Mouse (Mus musculus) 3134 (cell line): ENCODE data around the gene Gm37240.

Source experiments
- DNase-seq: peaks from one replicate; pipeline ENCODE4 v3.0.0-alpha.2; 2011; ENCODE audit warnings: low spot score; ENCODE audit not compliant: insufficient read length; ENCODE audit errors: extremely low read depth

Gm37240 gene

DNA sequence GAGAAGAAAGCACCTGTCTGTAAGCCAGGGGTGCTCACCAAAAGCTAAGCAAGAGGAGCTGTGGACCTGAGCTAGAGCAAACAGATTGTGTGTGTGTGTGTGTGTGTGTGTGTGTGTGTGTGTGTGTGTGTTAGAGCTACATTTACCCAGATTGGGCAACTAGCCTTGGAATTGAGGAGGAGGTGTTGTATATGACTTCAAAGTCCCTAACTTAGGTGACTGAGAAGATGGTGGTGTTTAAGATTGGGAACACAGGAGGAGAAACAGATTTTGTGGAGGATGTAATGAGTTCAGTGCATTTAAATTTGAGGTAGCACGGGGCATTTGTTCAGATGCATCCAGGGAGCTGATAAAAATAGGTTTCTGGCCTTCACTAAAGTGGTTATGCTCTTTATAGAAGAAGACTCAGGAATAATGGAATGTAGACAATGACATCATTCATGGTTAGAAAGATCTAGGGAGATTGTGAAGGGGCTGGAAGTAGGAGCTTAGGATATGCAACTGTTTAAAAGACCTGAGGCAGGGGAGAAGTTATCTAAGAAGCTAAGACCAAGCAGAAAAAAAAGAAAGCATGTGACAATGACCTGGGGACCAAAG is 365.9 kb downstream of the Gm37240 start:
- no peak for DNase-seq

DNA sequence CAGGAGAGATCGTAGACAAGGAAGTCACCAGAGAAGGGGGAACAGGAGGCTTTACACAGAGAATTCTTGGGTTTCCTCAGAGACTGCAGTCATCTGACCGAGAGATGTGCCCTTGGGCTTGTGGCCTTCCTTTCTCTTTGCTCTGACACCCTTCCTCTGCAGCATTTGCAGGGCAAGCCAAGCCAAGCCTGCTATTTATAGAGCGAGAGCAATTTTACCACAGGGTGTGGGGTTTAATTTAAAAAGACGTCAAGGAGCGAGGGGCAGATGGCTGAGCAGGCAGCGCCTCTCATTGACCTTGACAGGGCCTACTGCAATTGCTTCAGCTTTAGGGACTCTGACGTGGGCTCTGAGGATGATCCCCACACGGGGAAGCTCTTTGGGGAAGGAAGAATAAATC is 368.6 kb downstream of the Gm37240 start:
- DNase-seq: no peak

DNA sequence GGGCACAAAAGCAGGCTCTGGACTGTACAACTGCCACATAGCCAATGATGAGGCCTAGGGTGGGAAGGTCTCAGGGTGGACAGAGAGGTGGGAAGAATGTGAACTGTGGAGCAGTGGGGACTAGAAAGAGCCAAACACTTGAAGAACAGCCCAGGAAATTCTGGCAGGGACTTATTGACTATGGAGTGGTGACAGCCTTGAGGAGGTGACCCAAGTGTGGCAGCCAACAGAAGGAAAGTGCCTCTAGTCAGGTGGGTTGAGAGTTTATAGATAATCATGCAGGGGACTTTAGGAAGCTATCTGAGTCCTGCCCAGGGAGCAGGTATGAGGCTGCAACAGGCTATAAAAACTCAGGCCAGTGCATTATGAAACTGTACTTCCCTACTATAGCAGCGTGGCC is 369.2 kb downstream of the Gm37240 start:
- DNase-seq: no peak

DNA sequence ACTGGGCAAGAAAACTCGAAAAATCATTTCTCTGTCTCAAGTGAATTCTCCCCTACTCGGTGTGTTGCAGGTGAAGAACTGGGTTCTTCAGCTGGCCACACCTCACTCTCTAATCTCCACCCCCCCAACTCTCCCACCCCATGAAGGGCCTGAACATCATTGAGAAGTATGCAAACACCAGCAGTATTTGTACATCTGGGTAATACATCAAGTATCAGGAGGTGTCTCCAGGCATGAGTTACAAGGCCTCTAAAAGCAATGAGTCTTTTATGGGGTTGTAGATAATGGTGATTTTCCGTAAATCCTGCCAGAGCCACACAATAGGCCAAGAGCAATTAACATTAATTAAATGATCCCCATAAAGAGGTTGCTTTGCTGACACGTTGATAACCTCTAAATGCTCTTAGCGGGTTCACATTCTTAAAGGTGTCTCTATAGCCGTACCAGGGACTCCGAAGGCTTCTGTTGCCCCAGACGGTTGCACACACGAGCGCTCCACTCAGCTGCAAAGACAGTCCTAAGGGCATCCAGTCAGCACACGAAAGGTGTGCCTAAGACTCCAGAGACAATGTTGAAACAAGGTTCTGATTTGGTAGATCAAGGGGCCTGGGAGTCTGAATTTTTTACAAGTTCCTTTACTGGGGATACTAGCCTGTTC is 370.4 kb downstream of the Gm37240 start:
- DNase-seq: no peak

DNA sequence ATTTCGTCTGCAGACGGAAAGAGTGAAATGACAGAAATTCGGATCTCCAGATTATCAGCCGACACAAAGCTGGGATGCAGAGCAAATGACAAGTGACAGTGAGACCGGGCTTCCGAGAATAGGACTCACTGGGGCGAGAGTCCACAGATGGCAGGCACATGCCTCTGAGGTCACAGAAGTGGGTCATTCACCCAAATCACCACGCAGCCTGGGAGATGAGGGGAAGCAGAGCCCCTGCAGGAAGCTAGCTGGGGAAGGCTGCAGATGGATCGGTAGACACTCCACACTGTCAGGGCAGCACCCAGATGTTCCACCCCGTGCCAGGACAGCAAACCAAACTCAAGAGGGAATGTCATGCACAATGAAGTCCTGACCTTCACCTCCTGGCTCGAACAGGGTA is 372.6 kb downstream of the Gm37240 start:
- DNase-seq: no peak

DNA sequence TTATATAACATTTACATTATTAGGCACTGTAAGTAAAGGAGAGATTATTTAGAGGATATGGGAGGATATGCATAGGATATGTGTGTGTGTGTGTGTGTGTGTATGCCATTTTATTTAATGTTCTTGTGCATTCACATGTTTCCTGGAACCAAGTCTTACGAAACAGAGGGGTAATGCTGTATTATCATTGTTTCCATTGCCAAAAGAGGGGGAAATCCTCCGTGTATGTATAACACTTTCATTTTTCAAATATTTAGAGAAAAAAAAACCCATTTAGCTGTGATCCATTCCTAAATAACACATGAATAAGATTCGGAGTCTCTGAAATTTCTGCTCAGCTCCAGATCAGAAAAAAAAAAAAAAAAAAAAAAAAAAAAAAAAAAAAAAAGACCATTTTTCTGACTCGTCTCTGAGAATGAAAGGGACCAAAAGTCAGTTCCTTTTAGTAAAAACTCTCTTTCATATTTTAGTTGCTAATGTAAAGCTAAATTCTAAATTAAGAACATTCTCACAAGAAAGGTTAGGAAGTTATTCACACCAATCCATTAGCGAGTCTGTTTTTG is 378.5 kb downstream of the Gm37240 start:
- DNase-seq: no peak

DNA sequence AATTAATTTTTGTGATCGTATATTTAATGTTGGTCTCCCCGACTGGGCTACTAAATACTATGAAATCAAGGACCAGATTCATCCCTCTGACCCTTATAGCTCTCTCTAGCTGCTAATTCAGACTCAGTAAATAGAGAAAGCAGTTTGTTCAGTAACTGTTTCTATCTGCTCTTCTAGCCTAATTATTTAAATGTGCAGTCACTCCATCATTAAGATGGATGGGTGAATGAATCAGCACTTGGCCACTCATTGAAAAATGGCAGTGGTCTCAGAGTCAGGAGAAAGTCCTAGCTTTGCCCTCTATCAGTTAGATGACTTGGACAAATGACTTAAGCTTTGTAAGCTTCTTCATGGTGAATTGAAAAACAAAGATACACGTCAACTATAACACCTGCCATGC is 387.2 kb downstream of the Gm37240 start:
- DNase-seq: no peak

DNA sequence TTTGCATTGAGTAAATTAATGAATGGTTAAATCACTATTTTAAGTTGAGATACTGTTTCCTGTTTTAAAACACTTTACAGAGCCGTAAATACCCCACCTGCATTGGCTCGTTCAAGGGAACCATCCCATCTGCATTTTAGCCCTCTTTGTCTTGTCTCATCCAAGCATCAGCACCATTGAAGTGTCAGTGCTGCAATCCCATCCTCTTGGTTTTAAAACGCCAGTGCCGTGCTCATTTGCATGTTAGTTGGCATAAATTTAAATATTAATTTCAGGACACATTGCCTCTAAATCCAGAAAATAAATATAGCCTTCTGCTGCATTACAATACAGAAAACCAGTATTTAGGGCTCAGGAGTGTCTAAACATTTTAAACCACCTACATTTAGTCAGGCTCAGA is 391.2 kb downstream of the Gm37240 start:
- no peak for DNase-seq

DNA sequence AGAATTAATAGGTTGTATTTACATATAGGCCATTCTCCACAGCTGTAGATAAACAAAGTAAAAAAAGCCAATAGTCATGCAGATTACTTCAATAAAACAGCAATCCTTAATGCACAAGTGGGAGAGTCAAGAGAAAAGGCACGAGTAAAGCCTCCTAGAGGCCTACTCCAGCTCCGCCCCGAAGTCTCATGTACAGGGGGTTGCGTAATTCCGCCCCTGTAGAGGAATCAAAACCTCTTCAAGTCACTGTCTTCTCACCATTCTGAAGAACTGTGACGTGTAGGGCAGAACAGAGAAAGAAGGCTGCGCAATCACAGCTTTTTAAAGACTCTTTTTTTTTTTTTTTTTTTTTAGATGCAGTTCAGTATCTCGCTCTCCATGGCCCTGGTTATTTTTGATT is 393.5 kb downstream of the Gm37240 start:
- no peak for DNase-seq

DNA sequence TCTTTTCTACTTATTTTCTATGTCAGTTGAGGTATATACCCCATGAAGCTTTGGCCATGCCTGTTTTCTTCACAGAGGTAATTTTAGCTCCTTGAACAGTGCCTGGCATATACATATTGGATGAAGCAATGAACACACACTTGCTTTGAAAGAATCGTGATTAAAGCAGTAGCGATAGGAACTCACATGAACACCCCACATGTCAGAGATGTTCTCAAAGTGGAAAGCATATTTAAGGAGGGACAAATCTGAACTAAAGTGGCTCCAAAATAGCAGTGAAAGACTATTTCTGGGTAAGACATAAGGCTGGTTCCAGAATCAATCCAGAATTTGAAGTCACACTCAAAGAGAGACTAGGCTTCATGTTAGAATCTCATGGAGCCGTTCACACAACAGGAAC is 397.1 kb downstream of the Gm37240 start:
- no peak for DNase-seq

DNA sequence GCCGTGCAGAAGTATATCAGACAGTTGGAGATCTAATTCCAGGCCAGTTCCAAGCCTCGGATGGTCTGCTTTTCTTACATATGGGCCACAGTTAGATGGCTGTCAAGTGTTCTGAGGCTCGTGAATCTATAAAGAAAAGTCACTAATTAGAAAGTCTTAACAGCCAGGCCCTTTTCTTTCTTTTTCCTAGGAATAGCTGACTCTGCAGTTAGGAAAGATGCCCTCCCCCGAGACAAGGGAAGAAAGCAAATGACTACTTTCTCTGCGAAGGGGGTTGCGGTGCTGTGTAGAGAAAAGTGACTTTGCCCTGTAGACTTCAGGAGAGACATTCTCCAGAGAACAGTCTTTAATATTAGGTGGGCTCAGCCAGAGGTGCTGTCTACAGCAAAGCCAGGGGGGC is 399.9 kb downstream of the Gm37240 start:
- DNase-seq: no peak

DNA sequence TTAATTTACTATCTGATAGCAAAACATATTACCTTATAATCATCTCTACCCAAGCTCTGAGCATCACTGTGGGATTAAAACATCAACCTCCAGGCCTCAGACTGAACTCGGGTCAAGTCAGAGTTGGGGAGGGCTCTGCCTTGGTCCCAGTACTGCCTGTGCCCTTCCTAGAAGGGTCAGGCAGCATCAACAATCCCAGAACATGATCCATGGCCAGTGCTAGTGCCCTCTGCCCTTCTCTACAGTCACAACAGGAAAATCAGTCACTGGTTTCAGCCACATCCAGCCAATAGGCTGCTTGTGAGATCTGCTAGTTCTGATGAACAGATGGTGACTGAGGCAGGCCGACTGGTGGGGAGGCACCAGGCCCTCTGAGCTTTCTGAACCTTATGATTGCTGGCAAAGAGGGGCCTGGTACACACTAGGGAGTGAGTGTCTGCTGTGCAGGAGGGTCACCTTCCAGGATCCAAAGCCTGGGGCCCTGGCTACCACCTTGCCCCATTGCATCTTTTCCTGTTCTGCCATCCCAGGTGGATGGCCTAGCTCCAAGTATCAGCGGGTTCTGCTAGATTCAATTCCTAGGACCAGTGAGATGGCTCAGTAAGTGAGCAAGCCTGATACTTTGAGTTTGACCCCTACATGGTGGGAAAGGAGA is 401.7 kb downstream of the Gm37240 start:
- no peak for DNase-seq

DNA sequence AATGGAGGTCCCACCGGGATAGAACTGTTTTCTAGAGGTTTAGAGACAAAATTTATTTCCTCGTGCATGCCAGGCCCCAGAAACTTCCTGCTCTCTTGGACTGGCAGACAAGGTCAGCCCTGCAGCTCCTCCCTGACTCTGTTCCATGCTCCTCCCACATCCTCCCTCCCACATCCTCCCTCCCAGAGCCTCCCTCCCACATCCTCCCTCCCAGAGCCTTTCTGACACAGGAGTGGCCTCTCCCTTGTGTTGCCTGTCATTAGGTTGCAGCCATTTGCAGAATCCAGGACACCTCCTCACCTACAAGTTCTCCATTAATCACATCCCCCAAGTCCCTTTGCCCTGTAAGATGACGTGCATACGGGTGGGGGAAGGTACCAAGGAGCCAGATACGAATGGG is 404.7 kb downstream of the Gm37240 start:
- peak; percentile 67 for DNase-seq

DNA sequence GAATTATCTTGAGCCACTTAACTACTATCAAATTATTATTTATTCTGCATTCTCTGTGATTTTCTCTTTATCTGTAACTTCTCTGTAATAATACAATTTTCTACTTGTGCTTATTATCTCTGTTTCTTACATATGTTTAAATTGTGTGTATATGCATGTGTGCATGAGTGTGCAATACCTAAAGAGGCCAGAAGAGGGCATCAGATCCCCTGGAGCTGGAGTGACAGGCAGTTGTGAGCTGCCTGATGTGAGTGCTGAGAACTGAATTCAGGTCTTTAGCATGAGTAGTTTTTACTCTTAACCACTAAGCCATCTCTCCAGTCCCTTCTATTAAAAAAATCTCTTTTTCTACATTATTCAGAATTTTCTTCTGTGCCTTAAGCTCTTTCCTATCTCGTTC is 406.7 kb downstream of the Gm37240 start:
- no peak for DNase-seq

DNA sequence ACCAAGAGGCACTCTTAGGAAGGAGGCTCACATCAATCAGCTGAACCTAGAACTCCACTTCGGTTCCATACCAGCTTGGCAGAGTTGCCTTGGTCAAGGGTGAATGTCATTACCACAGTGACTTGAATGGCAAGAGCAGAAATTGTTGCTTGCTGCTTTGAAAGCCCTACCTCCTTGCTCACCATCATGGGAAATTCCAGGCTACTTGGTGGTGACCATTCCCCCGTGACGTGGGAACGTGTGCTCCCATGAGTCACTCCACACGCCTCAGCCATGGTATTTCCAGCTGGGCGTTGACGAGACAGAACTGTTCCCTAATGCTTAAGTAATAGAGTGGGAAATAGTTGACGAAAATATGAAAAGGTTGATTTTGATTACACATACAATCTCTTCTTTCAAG is 408.6 kb downstream of the Gm37240 start:
- peak; percentile 28 for DNase-seq

DNA sequence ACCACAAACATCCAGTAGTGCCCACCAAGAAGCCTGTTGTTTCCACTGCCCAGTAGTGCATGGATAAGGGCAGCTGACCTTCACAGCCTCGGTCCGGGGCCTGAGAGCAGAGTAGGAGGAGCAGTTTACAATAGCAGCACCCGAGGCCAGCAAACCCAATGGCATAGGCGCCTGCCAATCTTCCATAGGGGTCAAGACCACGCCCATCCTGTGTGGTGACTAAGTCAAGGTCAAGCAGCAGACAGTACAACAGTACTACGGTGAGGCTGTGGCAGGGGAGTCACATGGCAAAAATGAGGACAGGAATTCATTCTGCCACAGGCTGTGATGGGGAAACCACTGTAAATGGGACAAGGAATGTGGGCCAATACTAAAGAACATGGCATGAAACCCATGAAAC is 417.6 kb downstream of the Gm37240 start:
- DNase-seq: peak; percentile 26

DNA sequence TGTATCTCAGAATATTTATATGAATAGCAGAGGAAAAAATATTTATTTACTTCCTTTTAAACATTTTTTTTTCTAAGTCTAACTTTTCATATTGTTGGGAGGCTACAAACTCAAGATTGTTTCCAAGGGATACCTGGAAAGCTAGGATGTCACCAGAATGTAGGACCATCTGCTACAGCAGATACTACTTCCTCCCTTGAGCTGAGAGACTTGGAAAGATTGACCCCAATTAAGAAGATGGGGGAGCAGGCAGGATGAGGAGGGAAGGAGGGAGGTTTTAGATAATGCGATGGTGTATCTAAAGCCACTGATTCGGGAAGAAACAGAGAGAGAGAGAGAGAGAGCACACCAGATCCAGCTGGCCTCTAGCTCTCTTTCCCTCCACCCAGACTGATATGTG is 418.3 kb downstream of the Gm37240 start:
- DNase-seq: no peak

DNA sequence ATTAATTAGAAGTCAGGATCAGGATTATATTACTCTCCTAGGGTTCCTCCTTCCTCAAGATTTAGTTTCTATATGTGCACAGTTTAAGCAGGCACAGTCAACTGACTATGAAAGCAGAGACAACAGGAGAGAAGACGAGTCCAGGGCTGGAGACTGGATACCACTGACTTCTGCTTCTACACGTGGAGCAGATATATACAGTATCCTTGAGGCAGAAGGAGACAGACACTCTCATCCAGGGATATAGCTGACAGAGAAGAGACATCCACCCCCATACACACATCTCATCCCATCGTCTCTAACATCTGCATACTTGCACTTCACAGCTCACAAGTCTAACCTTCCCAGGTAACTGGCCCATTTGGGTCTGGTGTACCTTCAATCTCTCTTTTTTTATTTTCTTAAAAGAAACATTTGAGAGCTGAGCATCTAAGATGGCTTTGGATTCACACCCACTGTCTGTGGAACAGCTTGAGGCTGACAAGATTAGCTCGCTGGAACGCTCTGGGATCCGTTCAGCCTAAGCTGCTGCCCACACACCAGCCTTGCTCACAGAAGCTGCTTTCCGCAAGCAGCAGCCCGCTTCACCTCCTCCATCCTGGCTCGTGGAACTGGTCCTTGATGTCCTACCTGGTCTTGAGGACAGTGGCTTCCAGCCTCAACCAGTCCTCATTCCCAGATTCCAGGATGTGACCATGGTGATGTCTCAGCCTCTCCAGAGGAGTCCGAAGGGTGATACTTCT is 421.9 kb downstream of the Gm37240 start:
- no peak for DNase-seq

DNA sequence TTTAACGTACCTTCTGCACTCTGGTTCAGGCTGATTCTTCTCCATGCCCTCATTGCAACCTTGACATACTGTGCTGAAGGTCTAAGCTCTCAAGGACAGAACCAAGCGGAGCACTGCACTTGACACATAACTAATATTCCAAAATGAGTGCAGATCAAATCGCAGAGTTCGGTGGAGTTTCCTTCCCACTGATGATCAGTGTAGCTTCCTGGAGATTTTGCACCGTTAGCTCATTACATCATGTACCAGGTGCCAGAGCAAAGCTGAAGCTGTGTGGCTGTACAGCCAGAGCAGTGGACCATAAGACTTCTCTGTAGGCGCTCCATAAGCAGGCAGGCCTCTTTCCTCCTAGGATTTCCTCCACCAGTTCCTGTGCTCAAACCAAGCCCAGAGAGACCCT is 427.3 kb downstream of the Gm37240 start:
- no peak for DNase-seq

DNA sequence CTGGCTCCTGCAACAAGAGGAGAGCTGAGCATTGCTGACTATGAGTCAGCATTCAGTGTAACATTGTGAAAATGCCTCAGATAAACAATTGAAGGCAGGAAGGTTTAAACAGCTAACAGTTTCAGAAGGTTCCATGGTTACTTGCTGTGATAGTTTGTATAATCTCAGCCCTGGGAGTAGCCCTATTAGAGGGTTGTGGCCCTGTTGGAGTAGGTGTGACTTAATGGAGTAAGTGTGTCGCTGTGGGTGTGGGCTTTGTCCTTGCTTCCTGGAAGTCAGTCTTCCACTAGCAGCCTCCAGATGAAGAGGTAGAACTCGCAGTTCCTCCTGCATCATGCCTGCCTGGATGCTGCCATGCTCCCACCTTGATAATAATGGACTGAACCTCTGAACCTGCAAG is 430.3 kb downstream of the Gm37240 start:
- no peak for DNase-seq

DNA sequence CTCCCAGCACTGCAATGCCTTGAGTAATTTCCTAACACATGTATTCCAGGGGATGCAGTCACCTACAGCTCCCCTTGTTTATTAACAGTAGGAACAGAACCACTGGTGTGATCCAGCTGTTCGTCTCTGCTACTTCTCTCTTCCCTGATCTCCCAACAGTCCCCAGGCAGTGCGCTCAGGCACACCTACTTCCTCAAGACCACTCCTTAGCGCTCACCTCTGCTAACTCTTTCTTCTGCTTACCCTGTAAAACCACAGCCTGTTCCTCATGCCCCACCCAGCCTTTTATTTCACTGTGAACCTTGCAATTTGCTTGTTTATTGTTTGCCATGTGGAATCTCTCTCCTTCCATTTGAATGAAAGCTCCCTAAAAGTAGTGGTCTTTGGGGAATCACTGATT is 431.9 kb downstream of the Gm37240 start:
- DNase-seq: no peak
